Mouse (Mus musculus): ENCODE results near the gene Foxl2.

The Foxl2 gene

DNA sequence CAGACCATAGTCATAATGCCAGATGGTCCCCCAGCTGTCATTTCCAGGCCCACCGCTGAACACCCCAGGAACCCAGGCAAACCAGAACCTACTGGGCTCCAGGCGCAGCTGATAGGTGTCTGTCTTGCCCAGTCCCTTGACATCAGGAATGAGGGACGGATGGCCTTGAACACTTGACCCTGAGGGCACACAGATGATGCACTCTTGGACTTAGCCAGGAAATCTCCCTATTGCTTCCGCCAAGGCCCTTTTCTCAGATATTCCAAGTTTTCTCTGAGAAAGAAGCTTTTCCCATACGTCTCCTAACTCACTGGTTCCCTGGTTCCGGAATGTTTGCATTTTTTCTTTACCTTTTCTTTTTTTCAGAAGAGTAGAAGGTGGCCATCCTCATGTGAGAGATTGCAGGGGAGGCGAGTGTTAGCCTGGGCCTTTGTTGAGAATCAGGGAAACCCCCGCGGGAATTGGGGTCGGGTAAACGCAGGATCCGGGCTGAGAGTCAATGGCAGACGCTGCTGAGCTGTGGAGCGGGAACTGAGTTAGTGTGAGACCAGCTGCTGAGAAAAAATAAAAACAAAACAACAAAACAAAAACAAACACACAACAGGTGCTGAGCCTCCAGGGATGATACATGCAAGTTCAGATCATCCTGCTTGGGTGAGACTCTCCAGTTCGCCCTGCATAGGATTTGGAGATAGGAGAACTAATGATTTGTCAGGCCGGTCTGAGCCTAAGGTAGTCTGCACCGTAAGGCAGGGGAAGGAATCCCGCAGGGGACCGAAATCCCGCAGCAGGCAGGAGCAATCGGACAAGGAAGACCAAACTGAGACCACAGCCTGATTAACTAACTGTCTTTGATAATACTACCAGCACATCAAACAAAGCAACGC, 6.7 kb downstream of the Foxl2 start:
- DNase-seq (ENCODE audit: low read depth, low spot score) = no peak

DNA sequence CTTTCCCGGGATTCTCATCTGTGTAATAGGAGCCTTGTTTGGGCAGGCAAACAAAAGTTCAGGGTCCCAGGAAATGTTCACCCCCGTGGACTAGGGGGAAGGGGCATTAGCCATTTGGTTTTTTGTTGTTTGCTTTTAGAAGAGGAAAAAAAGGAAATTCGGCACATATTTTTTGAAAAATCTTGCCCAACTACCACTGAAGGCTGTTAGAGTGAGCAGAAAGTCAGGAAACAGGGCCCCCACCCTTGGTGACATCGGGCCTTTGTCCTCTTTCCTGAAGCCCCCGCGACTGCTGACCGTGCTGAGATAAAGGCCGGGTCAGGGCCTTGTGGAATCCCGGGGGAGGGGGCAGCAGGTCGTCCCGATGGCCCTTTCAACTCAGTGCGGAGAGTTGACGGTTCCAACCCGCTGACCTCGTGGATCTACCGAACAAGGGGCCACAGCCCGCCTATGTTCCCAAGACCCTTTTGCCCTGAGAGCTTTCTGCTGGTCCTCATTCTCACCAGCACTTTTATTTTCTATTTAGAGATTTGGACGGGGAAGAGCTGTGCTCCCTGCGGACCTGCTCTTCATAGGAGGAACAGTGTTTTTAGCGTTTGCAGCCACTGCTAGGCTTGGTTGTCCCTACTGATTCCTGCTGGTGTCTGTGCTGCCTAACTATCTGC, 7.5 kb downstream of the Foxl2 start:
- DNase-seq (ENCODE audit: low read depth, low spot score) = no peak

DNA sequence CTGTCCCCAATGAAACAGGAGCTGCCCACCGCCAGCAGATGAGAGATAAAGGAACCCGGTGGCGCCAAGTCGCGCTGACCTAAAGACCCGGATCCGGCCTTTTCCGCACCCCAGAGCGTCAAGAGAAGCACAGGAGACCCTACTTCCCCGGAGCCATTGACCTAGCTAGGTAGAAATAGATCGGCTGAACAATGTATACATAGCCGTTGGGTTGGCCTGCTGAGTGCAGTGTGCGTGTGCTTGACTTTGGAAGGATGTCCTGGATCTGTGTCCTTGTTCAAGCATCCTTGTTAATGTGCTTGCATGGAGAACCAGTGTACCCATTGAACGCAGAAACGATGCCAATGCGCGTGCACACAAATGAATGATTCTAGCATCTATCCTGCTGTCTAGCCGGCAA, 8.6 kb downstream of the Foxl2 start:
- no peak for DNase-seq (ENCODE audit: low read depth, low spot score)

- peak; percentile 71 for DNase-seq (ENCODE audit: low read depth, low spot score)
Measured at GRCm38 (mm10) chr9:98965084-98965483, 10.0 kb downstream of the Foxl2 start.

GRCm38 (mm10) chr9:98973101-98973521, 18.0 kb downstream of the Foxl2 start:
- no peak for DNase-seq (ENCODE audit: low read depth, low spot score)

GRCm38 (mm10) chr9:98973561-98973960, 18.5 kb downstream of the Foxl2 start:
- DNase-seq (ENCODE audit: low read depth, low spot score) = no peak

DNA sequence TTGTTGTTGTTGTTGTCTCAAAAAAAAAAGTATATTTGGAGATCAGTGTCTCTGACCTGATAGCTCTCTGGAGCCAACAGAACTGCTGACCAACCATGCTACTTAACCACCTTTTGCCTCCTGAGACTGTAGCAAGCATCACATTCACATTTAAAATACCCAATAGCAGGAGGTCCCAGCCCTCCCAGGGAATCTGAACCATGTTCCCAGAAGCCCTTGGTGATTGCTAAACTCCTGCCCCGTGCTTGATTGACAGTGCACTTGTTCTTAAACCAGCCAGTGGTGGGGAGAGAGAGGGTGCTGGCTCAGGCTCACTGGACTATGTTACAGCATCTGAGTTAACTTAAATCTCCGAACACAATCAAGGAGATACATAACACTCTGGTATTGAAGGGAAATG, 19.8 kb downstream of the Foxl2 start:
- peak; percentile 58 for DNase-seq (ENCODE audit: low read depth, low spot score)

DNA sequence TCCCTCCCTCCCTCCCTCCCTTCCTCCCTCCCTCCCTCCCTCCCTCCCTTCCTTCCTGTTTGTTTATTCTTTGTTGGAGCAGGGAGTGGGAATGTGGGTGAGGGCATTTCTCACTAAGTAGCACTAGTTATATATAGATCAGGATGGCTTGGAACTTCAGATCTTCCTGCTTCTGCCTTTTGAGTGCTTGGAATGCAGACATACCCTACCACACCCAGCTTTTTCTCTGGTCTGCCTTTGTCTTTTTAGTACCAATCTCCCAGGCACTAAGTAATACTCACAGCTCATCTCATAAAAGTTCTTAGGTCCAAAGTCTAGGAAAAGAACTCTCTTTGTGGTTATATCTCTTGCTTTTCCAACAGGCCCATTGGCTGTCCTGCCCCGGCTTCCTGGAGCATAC, 21.0 kb downstream of the Foxl2 start:
- peak; percentile 43 for DNase-seq (ENCODE audit: low read depth, low spot score)

DNA sequence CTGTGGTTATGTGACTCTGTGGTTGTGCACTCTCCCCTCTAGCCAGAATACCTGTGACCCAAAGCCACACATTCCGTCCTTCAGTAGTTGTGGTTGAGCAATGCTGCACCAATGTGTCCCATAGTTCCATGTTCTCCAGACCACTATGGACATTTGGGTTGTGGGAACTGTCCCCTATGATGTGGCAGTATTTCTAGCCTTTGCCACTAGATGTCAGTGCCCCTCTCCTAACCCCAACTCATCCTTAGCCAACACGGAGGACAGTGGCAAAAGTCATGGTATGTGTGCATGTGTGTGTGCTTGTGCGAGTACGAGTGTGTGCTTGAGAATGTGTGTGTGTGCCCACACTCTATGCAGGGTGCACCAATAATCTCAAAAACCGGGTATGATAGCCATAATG, 21.4 kb downstream of the Foxl2 start:
- DNase-seq (ENCODE audit: low read depth, low spot score) = peak; percentile 59

DNA sequence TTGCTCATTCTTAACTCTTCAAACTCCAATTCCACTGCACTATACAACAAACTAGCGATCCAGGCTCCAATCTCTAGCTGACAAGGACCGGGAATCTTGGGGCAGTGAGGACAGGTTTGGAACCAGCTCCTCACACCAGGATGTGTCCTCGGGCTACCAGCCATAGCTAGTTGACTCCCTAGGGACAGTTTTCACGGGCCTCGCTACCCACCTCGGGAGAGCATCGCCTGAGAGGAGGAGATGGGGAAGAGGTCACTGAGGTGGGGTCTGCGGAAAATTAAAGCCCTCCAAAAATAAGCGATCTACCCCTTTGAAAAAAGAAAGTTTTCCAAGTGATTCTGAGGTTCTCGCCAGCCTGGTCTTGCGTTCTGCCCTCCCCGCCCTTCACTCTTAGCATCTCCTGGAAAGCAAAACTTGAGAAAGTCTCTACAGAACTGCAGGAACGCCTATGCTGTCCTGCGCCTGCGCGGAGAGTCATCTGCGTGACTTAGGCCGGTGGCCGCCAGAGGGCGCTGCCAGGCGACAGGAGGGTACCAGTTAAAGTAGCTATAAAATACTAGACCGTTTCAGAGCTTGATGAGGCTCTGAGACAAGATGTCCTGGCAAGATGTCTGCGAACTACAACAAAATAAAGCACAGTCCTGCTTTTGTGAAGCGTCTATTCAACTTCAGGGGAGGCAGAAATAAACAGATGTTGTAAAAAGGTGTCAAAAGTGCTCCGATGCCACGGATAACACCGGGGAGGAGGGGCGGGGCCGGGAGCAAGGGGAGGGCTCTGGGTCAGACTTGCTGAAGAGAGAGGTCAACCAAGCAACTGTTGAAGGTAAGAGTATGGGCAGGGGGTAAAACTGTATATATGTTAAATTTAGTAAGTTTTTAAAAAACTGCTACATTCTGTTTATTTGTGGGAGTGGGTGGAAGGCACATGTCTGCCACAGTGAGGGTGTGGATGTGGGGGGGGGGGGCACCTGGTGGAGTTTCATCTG, 24.6 kb downstream of the Foxl2 start:
- DNase-seq (ENCODE audit: low read depth, low spot score) = peak; percentile 93

- DNase-seq (ENCODE audit: low read depth, low spot score) = peak; percentile 98
Measured at GRCm38 (mm10) chr9:98985800-98986475, 30.9 kb downstream of the Foxl2 start, which contains the start of gene Faim. TSS of gene Faim (plus strand) at chr9:98986373.

DNA sequence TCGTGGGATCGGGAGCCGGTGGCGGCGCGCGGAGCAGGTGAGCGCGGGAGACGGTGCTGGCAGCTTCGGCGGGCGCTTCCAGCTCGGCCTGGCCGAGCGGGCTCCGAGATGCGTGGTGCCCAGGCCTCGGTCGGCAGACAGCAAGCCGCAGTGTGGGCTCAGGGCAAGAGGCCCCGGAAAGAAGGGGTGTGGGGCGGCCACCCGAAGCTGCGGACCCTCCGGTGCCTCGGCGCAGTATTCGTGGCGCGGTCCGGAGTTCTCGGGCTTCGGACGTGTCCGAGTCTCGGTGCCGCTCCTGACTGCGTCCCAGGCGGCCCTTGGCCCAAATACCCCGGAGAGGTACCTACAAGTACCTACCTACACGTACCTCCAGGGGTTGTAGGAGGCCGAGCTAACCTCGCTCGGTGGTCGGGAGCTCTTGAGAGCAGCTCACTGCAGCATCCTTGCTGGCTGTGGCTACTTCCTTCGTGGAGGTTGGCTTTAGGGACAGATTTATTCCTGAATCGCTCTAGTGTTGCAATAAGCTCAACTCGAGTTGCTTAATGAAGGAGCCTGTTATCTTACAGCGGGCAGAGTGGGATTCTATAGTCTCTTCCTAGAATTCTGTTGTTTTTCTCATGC, 31.5 kb downstream of the Foxl2 start:
- peak; percentile 66 for DNase-seq (ENCODE audit: low read depth, low spot score)

- DNase-seq (ENCODE audit: low read depth, low spot score) = no peak
Measured at GRCm38 (mm10) chr9:98987131-98987530, 32.0 kb downstream of the Foxl2 start.

- DNase-seq (ENCODE audit: low read depth, low spot score) = no peak
Measured at GRCm38 (mm10) chr9:98994103-98994502, 39.0 kb downstream of the Foxl2 start.

- DNase-seq (ENCODE audit: low read depth, low spot score) = no peak
Measured at GRCm38 (mm10) chr9:98999881-99000339, 44.8 kb downstream of the Foxl2 start.

- DNase-seq (ENCODE audit: low read depth, low spot score) = no peak
Measured at GRCm38 (mm10) chr9:99001326-99001725, 46.2 kb downstream of the Foxl2 start.
